Mouse (Mus musculus) midbrain, postnatal 0 days (tissue): ENCODE data around the gene Klf13. TPM values are rescaled to one million over a fixed set of nuclear protein-coding genes. Genes with fewer than 3 reads are reported as not detected.
A peak's percentile ranks its signal among the peaks of the same experiment; 100 is the strongest.

Experiments used
- ATAC-seq: fragments of 200-750 bp; cut with Nextera tagmentation; 2 replicates; pipeline ENCODE4 v1.8.0; 2017; ENCODE audit warnings: moderate number of reproducible peaks, mild to moderate bottlenecking, moderate TSS enrichment, moderate library complexity; ENCODE audit not compliant: low FRiP score
- DNase-seq: peaks from one replicate; pipeline ENCODE4 v3.0.0-alpha.2; 2015; ENCODE audit warnings: low spot score
- H3K27ac ChIP-seq: fragments of 300-500 bp; sonication (generic); 2 replicates; pipeline ENCODE4 v1.5.1; 2014; ENCODE audit warnings: low read depth, mild to moderate bottlenecking, low read length, mixed read lengths
- H3K27me3 ChIP-seq: fragments of 300-500 bp; sonication (generic); 2 replicates; pipeline ENCODE4 v1.6.1; 2014; ENCODE audit warnings: low read length, control low read depth, mixed read lengths; ENCODE audit not compliant: insufficient read depth
- H3K36me3 ChIP-seq: fragments of 300-500 bp; sonication (generic); 2 replicates; pipeline ENCODE4 v1.6.1; 2014; ENCODE audit warnings: low read length, control low read depth, mixed read lengths; ENCODE audit not compliant: insufficient read depth
- H3K4me1 ChIP-seq: fragments of 300-500 bp; sonication (generic); 2 replicates; pipeline ENCODE4 v1.6.1; 2014; ENCODE audit warnings: mild to moderate bottlenecking, control low read depth, antibody characterized with exemption, low read length, mixed read lengths; ENCODE audit not compliant: insufficient read depth
- H3K4me2 ChIP-seq: fragments of 300-500 bp; sonication (generic); 2 replicates; pipeline ENCODE4 v1.6.1; 2014; ENCODE audit warnings: low read depth, mild to moderate bottlenecking, low read length, mixed read lengths; ENCODE audit not compliant: poor library complexity, severe bottlenecking
- H3K4me3 ChIP-seq: fragments of 300-500 bp; sonication (generic); 2 replicates; pipeline ENCODE4 v1.5.1; 2014; ENCODE audit warnings: low read depth, mild to moderate bottlenecking, low read length, moderate library complexity
- H3K9ac ChIP-seq: fragments of 300-500 bp; sonication (generic); replicated peaks from 2 replicates; pipeline ENCODE4 v1.6.1; 2014; ENCODE audit warnings: mild to moderate bottlenecking, low read length, moderate library complexity, mixed read lengths; ENCODE audit not compliant: poor library complexity, severe bottlenecking
- H3K9me3 ChIP-seq: fragments of 300-500 bp; sonication (generic); 2 replicates; pipeline ENCODE4 v1.6.1; 2016; ENCODE audit warnings: low read length, control low read depth
- CTCF ChIP-seq: IDR thresholded peaks from 2 replicates; pipeline ENCODE4 v1.5.1; 2016; ENCODE audit warnings: antibody characterized with exemption, mild to moderate bottlenecking
- WGBS: fragments of 180-500 bp; shearing (Covaris S2); extraction: QIAGEN DNeasy Blood & Tissue Kit; methylation state at CpG from one replicate; pipeline ENCODE4 v1.1.7; 2014; 5-methylcytosine and 5-hydroxymethylcytosine counted together
- polyA plus RNA-seq: library from polyadenylated mRNA; unstranded; fragments of >200 nt; fragmentation: Nextera tagmentation; extraction: Ambion mirVana; gene quantifications from 2 replicates; pipeline ENCODE4 v1.2.1, GENCODE M21; 2015
- total RNA-seq: library from RNA; depleted of rRNA; stranded (reverse); fragments of >200 nt; gene quantifications from 2 replicates; pipeline ENCODE4 v1.2.3, GENCODE M21; 2014

Gene Klf13
- total and polyA plus RNA-seq, 2 experiments from 2014 or later, result 21.5 to 26.6 TPM

- H3K4me1 ChIP-seq, result no peaks in the 10 kb centered on the region
- no peaks in the 10 kb centered on the region for H3K36me3 ChIP-seq
- 93% methylated on average over 4 of the region's 4 CpGs for WGBS
- H3K27me3 ChIP-seq, result no peaks in the 10 kb centered on the region
- DNase-seq (no peak), ATAC-seq (no peak)
- H3K4me2 ChIP-seq, result no peak overlapping the region
- no peak for TF ChIP-seq CTCF
- no peak overlapping the region for H3K27ac ChIP-seq
- no peaks in the 10 kb centered on the region for H3K9me3 ChIP-seq
- H3K9ac ChIP-seq, result no peak overlapping the region
- no peak overlapping the region for H3K4me3 ChIP-seq
Measured at GRCm38 (mm10) chr7:63977631-63978030, 38.9 kb upstream of the Klf13 start.

- ATAC-seq (no peak), DNase-seq (peak; percentile 30)
- no peaks in the 10 kb centered on the region for H3K4me1 ChIP-seq
- H3K4me2 ChIP-seq, result no peak overlapping the region
- TF ChIP-seq CTCF, result no peak
- no peaks in the 10 kb centered on the region for H3K36me3 ChIP-seq
- H3K9me3 ChIP-seq, result no peaks in the 10 kb centered on the region
- H3K4me3 ChIP-seq, result no peak overlapping the region
- H3K9ac ChIP-seq, result no peak overlapping the region
- no peaks in the 10 kb centered on the region for H3K27me3 ChIP-seq
- no peak overlapping the region for H3K27ac ChIP-seq
- WGBS, result 75% methylated on average over 4 of the region's 4 CpGs
Measured at GRCm38 (mm10) chr7:63970986-63971385, 32.3 kb upstream of the Klf13 start.

GRCm38 (mm10) chr7:63969941-63970340, 31.2 kb upstream of the Klf13 start:
- no peaks in the 10 kb centered on the region for H3K27me3 ChIP-seq
- no peak overlapping the region for H3K4me3 ChIP-seq
- WGBS, result 83% methylated on average over 3 of the region's 3 CpGs
- no peak overlapping the region for H3K9ac ChIP-seq
- H3K9me3 ChIP-seq, result no peaks in the 10 kb centered on the region
- H3K4me1 ChIP-seq, result no peaks in the 10 kb centered on the region
- H3K36me3 ChIP-seq, result no peaks in the 10 kb centered on the region
- DNase-seq (no peak), ATAC-seq (no peak)
- TF ChIP-seq CTCF, result no peak
- H3K27ac ChIP-seq, result no peak overlapping the region
- H3K4me2 ChIP-seq, result no peak overlapping the region

- no peak for TF ChIP-seq CTCF
- no peak for ATAC-seq
Measured at GRCm38 (mm10) chr7:63965635-63966418, 27.1 kb upstream of the Klf13 start.

GRCm38 (mm10) chr7:63965135-63965534, 26.4 kb upstream of the Klf13 start:
- no peaks in the 10 kb centered on the region for H3K9me3 ChIP-seq
- H3K4me2 ChIP-seq, result no peak overlapping the region
- 57% methylated on average over 2 of the region's 2 CpGs for WGBS
- no peaks in the 10 kb centered on the region for H3K27me3 ChIP-seq
- ATAC-seq (peak; percentile 93), DNase-seq (peak; percentile 90)
- H3K9ac ChIP-seq, result no peak overlapping the region
- no peak overlapping the region for H3K4me3 ChIP-seq
- H3K36me3 ChIP-seq, result no peaks in the 10 kb centered on the region
- no peaks in the 10 kb centered on the region for H3K4me1 ChIP-seq
- TF ChIP-seq CTCF, result peak; percentile 57
- H3K27ac ChIP-seq, result peak overlapping the region; percentile 58

More at GRCm38 (mm10) chr7:63965635-63966418, 27.1 kb upstream of the Klf13 start:
- no peaks in the 10 kb centered on the region for H3K4me1 ChIP-seq
- no peak for DNase-seq
- H3K9me3 ChIP-seq, result no peaks in the 10 kb centered on the region
- peak overlapping the region; percentile 58 for H3K27ac ChIP-seq
- H3K4me3 ChIP-seq, result no peak overlapping the region
- no peak overlapping the region for H3K9ac ChIP-seq
- H3K4me2 ChIP-seq, result no peak overlapping the region
- no peaks in the 10 kb centered on the region for H3K27me3 ChIP-seq
- 81% methylated on average over 5 of the region's 5 CpGs for WGBS
- H3K36me3 ChIP-seq, result no peaks in the 10 kb centered on the region

GRCm38 (mm10) chr7:63964121-63964520, 25.4 kb upstream of the Klf13 start:
- H3K4me1 ChIP-seq, result no peaks in the 10 kb centered on the region; the same call in 1 of the 2 replicates
- no peak overlapping the region for H3K4me2 ChIP-seq
- no peaks in the 10 kb centered on the region for H3K36me3 ChIP-seq
- H3K27ac ChIP-seq, result no peak overlapping the region
- DNase-seq (no peak), ATAC-seq (no peak)
- no peaks in the 10 kb centered on the region for H3K27me3 ChIP-seq
- WGBS, result 86% methylated on average over 6 of the region's 6 CpGs
- no peak for TF ChIP-seq CTCF
- H3K9me3 ChIP-seq, result no peaks in the 10 kb centered on the region
- no peak overlapping the region for H3K4me3 ChIP-seq
- H3K9ac ChIP-seq, result no peak overlapping the region
